8 mouse cellular contexts compared by ENCODE assay signal in the genomic region with DNA sequence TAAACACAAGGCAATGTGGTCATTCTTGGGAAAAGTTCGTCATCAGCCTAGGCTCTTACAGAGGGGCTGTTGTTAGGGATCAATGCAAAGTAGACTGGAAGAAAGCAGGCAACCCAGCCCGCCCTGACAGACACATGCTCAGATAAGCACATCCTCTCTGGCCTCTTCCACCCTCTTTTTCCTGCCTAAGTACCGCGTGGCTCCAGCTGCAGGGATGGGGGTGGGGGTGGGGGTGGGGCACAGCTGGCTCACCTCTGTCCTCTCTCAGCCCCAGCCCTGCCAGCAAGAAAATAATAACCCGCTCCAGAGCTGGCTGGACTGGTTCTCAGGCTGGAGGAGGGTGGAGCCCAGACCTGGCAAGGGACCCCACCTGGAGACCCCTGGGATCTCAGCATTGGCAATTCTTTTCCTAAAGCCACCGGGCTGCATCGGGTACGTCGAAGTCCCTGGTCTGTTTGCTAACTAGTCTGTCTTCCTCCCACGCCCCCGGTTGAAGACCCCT. TPM values are rescaled to one million over a fixed set of nuclear protein-coding genes. Genes with fewer than 3 reads are reported as not detected.
DNase-seq lines count a peak whose midpoint lies in the region; ATAC-seq and TF ChIP-seq lines count a peak whose summit lies in the region.

No protein-coding gene starts in this region.

- 9% methylated on average over 11 of the region's 11 CpGs for WGBS in spleen, adult 2 months
- 2% methylated on average over 11 of the region's 11 CpGs for WGBS in forebrain, embryonic 15.5 days
- 3% methylated on average over 11 of the region's 11 CpGs for WGBS in midbrain, postnatal 0 days

- TF ChIP-seq POLR2A in spleen, adult 2 months (IDR thresholded peaks at IDR 0.05; ENCODE audit: low read depth, low read length), result no peak

- H3K27ac ChIP-seq in spleen, adult 2 months (ENCODE audit: insufficient read depth, low read length), result no peak overlapping the region; the same call in 1 of the 2 replicates
- no peak overlapping the region for H3K27ac ChIP-seq in forebrain, embryonic 15.5 days (replicated peaks)
- no peak overlapping the region for H3K27ac ChIP-seq in midbrain, postnatal 0 days (ENCODE audit: low read depth, low read length)

- no peaks in the 10 kb centered on the region for H3K36me3 ChIP-seq in spleen, adult 2 months (ENCODE audit: control insufficient read depth, insufficient read depth, low read length)
- H3K36me3 ChIP-seq in forebrain, embryonic 15.5 days, result no peaks in the 10 kb centered on the region
- no peaks in the 10 kb centered on the region for H3K36me3 ChIP-seq in midbrain, postnatal 0 days (ENCODE audit: insufficient read depth, low read length)

- H3K9ac ChIP-seq in forebrain, embryonic 15.5 days (replicated peaks), result no peak overlapping the region
- H3K9ac ChIP-seq in midbrain, postnatal 0 days (replicated peaks; ENCODE audit: low read length, poor library complexity, severe bottlenecking), result no peak overlapping the region

- peak overlapping the region; percentile 36 for H3K4me2 ChIP-seq in forebrain, embryonic 15.5 days (replicated peaks)
- peak overlapping the region; percentile 49 for H3K4me2 ChIP-seq in midbrain, postnatal 0 days (ENCODE audit: low read depth, low read length, poor library complexity, severe bottlenecking)

- peak overlapping the region; percentile 16; the same call in 1 of the 2 replicates for H3K4me3 ChIP-seq in spleen, adult 2 months (ENCODE audit: extremely low read depth, insufficient read depth, insufficient read length)
- peak overlapping the region; percentile 23 for H3K4me3 ChIP-seq in forebrain, embryonic 15.5 days
- H3K4me3 ChIP-seq in midbrain, postnatal 0 days (ENCODE audit: low read depth, low read length), result peak overlapping the region; percentile 28

- H3K27me3 ChIP-seq in spleen, adult 2 months (ENCODE audit: control insufficient read depth, insufficient read depth, low read length), result peaks cover 1% of the 10 kb centered on the region; the same call in 1 of the 2 replicates
- H3K27me3 ChIP-seq in forebrain, embryonic 15.5 days, result no peaks in the 10 kb centered on the region
- no peaks in the 10 kb centered on the region for H3K27me3 ChIP-seq in midbrain, postnatal 0 days (ENCODE audit: insufficient read depth, low read length)

- no peaks in the 10 kb centered on the region for H3K9me3 ChIP-seq in forebrain, embryonic 15.5 days
- H3K9me3 ChIP-seq in midbrain, postnatal 0 days (ENCODE audit: low read length), result no peaks in the 10 kb centered on the region

- no peak for TF ChIP-seq CTCF in spleen, adult 2 months (IDR thresholded peaks at IDR 0.05; ENCODE audit: extremely low read depth, insufficient read depth, insufficient read length, insufficient replicate concordance)
- no peak for TF ChIP-seq CTCF in midbrain, postnatal 0 days (IDR thresholded peaks at IDR 0.05)

- no peak; the same call in 1 of the 2 replicates for ATAC-seq in forebrain, embryonic 15.5 days (replicated peaks)
- no peak for ATAC-seq in midbrain, postnatal 0 days (ENCODE audit: low FRiP score)
- ATAC-seq in frontal cortex, adult (ENCODE audit: low TSS enrichment), result no peak

- no peaks in the 10 kb centered on the region for H3K4me1 ChIP-seq in spleen, adult 2 months (ENCODE audit: control insufficient read depth, insufficient read depth, insufficient read length)
- peaks cover 9% of the 10 kb centered on the region for H3K4me1 ChIP-seq in forebrain, embryonic 15.5 days
- H3K4me1 ChIP-seq in midbrain, postnatal 0 days (ENCODE audit: insufficient read depth, low read length), result no peaks in the 10 kb centered on the region

- DNase-seq in spleen, adult 2 months (ENCODE audit: low read depth in 1 of 2, low spot score in 2 of 2), result no peak
- no peak for DNase-seq in spleen, postnatal 14 days (ENCODE audit: low spot score in 2 of 2)
- peak; percentile 45 for DNase-seq in kidney, postnatal 10 days
- no peak for DNase-seq in midbrain, postnatal 0 days (ENCODE audit: low spot score)
- DNase-seq in thymus, postnatal 4 days, result no peak
- no peak for DNase-seq in gastrocnemius, postnatal 25 days

RNA-seq across cellular contexts. Expression of a gene that starts 1.0 kb away (rescaled TPM):
- 13.2 and 19.2 TPM in 2 replicates for polyA plus RNA-seq in spleen, adult 2 months (2012; rRNA removed)
- polyA plus RNA-seq in forebrain, embryonic 15.5 days (2015; fragmentation: Nextera tagmentation; extraction: Ambion mirVana), result 4.1 and 6.0 TPM in 2 replicates
- 6.6 and 9.7 TPM in 2 replicates for total RNA-seq in midbrain, postnatal 0 days (2014; rRNA removed)
- polyA plus RNA-seq in midbrain, postnatal 0 days (2015; fragmentation: Nextera tagmentation; extraction: Ambion mirVana), result 8.3 and 8.5 TPM in 2 replicates
- total RNA-seq in gastrocnemius, postnatal 25 days (2021), result 1 to 10 TPM; 1.7 to 4.0 TPM

RNA-seq across cellular contexts. Expression of a gene that starts 13.4 kb away (rescaled TPM):
- 9.9 and 13.7 TPM in 2 replicates for polyA plus RNA-seq in spleen, adult 2 months (2012; rRNA removed)
- 4.8 and 5.7 TPM in 2 replicates for polyA plus RNA-seq in forebrain, embryonic 15.5 days (2015; fragmentation: Nextera tagmentation; extraction: Ambion mirVana)
- total RNA-seq in midbrain, postnatal 0 days (2014; rRNA removed), result 3.3 and 4.9 TPM in 2 replicates
- polyA plus RNA-seq in midbrain, postnatal 0 days (2015; fragmentation: Nextera tagmentation; extraction: Ambion mirVana), result 4.7 and 5.3 TPM in 2 replicates
- total RNA-seq in gastrocnemius, postnatal 25 days (2021), result 1 to 10 TPM; 2.2 to 2.3 TPM

RNA-seq across cellular contexts. Expression of a gene that starts 26.8 kb away (rescaled TPM):
- polyA plus RNA-seq in spleen, adult 2 months (2012; rRNA removed), result 420 and 586 TPM in 2 replicates
- polyA plus RNA-seq in forebrain, embryonic 15.5 days (2015; fragmentation: Nextera tagmentation; extraction: Ambion mirVana), result 78.8 and 85.9 TPM in 2 replicates
- 176 and 253 TPM in 2 replicates for total RNA-seq in midbrain, postnatal 0 days (2014; rRNA removed)
- 52.7 and 64.1 TPM in 2 replicates for polyA plus RNA-seq in midbrain, postnatal 0 days (2015; fragmentation: Nextera tagmentation; extraction: Ambion mirVana)
- 10 to 100 TPM; 32.2 to 34.8 TPM for total RNA-seq in gastrocnemius, postnatal 25 days (2021)

RNA-seq across cellular contexts. Expression of a gene that starts 44.4 kb away (rescaled TPM):
- 5.2 TPM in 2 replicates for polyA plus RNA-seq in spleen, adult 2 months (2012; rRNA removed)
- polyA plus RNA-seq in forebrain, embryonic 15.5 days (2015; fragmentation: Nextera tagmentation; extraction: Ambion mirVana), result 105 and 106 TPM in 2 replicates
- 433 and 742 TPM in 2 replicates for total RNA-seq in midbrain, postnatal 0 days (2014; rRNA removed)
- 186 and 226 TPM in 2 replicates for polyA plus RNA-seq in midbrain, postnatal 0 days (2015; fragmentation: Nextera tagmentation; extraction: Ambion mirVana)
- 1 to 10 TPM; 1.2 to 3.0 TPM for total RNA-seq in gastrocnemius, postnatal 25 days (2021)
